Mouse (Mus musculus): ENCODE measurements at regions not wholly inside any gene's neighbourhood (a gene's known extent, or its start where the extent isn't known, plus 50 kb on each side); places are given as distances from the start of the nearest gene placed in this dataset.
A peak's percentile ranks its signal among the peaks of the same experiment; 100 is the strongest.
"Not testable (repeated sequence)": the region's sequence is repeated elsewhere in the genome, so short reads cannot be mapped to it uniquely, and the experiment has no call there.

DNA sequence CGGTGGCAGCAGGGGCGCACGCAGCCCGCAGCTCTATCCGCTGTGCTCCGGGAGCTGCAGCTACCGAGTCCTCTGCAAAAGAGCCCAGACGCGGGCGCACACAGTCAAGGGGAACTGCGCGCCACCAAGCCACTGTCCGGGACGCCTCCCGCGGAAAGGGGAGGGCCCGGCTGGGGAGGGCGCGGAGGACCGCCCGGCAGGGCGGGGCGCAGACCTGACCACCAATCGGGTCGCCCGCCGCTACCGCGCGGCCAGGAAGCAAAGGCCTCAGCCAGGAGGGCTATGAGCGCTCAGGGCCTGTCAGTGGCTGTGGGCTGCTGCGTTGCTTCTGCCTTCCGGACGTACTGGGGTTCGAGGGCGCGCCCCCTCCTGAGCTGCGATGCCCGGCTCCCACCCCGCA is 1034.5 kb downstream of the Gm10330 start:
- Histone ChIP-seq H3K4me2 (peak overlapping the region; percentile 56), H3K4me3 (peak overlapping the region; percentile 41)
- not testable (repeated sequence) for H3K27ac ChIP-seq (replicated peaks); H3K4me1 ChIP-seq; ATAC-seq (ENCODE audit: extremely low read depth, insufficient number of reproducible peaks, low FRiP score, low TSS enrichment); H3K36me3 ChIP-seq; H3K9me3 ChIP-seq; H3K27me3 ChIP-seq (replicated peaks); H3K9ac ChIP-seq
- 4% methylated on average over 33 of the region's 40 CpGs for WGBS

DNA sequence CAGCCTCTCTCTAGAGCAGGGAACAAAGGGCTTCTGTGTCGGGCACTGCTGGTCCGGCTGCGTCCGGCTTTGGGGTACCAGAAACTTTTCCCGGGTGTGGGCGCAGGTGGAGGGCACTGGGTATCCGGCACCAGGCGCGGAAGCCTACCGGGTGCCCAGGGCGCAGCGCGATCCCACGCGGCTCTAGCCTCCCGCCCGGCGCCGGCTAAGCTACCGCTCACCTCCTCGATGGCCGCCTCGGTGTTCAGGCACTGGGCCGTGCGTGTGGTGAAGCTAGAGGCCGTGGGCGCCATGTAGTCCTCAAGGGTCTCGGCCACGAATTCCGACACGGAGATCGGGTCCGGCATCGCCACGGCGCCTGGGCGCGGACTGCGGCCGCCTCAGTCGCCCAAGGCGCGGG is 1035.0 kb downstream of the Gm10330 start:
- not testable (repeated sequence) for H3K27ac ChIP-seq (replicated peaks); H3K4me1 ChIP-seq; ATAC-seq (ENCODE audit: extremely low read depth, insufficient number of reproducible peaks, low FRiP score, low TSS enrichment); H3K27me3 ChIP-seq (replicated peaks); H3K9me3 ChIP-seq; H3K36me3 ChIP-seq; H3K9ac ChIP-seq
- H3K4me3 ChIP-seq: peak overlapping the region; percentile 41
- peak overlapping the region; percentile 56 for H3K4me2 ChIP-seq
- WGBS: 3% methylated on average over 36 of the region's 43 CpGs

Data from heart, embryonic 13.5 days (tissue).